Mouse (Mus musculus) adrenal gland (tissue): Measurements from ENCODE around the gene Rom1.

Source experiments
- intact Hi-C: fragments of 180-260 bp; cut with DNase I; formaldehyde crosslinking; loops from one replicate; pipeline ENCODE4 v1.15.1; 2025
- microRNA-seq, 2 experiments: library from miRNA; unstranded; fragments of <30 nt; microRNA quantifications; one replicate each; pipeline ENCODE4; 2019

The Rom1 gene

DNA sequence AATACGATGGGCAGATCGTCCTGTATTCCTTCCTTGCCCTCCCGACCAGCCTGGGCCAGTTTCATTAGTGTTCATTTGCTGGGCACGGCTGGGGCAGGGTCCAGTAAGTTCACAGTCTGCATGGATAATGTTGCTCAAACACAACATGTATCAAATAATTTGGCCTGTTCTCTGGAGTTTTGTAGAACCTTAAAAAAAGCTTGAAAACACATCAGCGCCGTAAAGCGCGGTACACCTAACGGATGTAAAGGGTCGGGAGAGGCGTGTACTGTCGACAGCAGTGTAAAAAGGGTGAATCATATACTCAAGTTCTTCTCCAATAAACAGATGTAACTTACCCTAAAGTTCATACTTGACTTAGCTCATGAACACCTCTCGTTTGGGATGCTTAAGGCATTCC, 30.6 kb downstream of the Rom1 start:
- intact Hi-C loops = loop anchor here (5.0 kb wide), 1 partner anchor 39 kb away; no protein-coding TSS in a partner anchor

DNA sequence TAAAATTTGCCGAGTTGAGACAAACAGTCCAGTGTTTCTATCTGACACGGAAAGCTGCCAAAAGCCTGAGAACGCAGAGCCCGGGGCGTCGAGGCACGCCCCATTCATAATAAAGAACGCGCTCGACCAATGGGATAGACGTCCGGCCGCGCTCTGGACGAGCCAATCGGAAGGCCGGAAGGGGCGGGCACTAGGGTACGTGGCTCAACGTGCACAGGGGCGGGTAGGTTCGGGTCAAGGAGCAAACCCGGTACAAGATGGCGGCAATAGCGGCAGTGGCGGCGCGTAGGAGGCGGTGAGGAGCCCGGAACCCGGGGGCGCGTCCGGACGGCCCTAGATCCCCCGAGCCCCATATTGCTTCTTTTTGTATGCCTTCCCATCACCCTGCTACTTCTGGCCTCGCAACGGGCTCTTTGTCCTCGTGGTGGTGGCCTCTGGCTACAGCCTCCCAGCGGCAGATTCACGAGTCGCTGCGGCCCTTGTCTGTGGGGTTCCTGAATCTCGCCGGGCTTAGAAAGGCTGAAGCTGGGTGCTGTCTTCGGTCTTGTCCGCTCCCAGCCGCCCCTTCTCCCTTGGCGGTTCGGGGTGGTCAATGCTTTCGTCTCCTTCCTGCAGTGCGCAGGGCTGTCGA, 31.2 kb downstream of the Rom1 start, which contains the start of gene Ganab:
Gene Ganab, plus strand, starts transcription at position 207 of the 631 bp plus-strand sequence.
- intact Hi-C loops = loop anchor here (5.0 kb wide), 1 partner anchor 39 kb away; no protein-coding TSS in a partner anchor

DNA sequence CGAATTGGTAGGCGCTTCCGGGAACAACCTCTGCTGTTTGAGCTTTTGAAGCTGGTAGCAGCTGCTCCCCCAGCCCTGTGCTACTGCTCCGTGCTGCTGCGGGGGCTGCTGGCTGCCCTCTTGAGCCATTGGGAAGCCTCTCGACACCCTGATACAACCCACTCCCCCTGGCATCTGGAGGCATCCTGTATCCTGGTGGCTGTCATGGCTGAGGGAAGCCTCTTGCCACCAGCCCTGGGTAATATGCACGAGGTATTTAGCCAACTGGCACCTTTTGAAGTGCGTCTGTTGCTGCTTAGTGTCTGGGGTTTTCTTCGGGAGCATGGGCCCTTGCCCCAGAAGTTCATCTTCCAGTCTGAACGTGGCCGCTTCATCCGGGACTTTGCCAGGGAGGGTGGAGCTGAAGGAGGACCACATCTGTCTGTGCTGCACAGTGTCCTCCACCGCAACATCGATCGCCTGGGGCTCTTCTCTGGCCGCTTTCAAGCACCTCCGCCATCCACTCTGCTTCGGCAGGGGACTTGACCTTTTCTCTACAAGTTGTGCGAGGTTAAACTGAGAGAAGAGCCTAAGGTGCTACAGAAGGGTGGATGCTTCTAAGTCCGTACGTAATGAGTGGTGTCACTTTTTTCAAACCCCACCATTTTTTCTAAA, 31.8 kb downstream of the Rom1 start:
- intact Hi-C loops = loop anchor here (5.0 kb wide), 1 partner anchor 40 kb away; no protein-coding TSS in a partner anchor

DNA sequence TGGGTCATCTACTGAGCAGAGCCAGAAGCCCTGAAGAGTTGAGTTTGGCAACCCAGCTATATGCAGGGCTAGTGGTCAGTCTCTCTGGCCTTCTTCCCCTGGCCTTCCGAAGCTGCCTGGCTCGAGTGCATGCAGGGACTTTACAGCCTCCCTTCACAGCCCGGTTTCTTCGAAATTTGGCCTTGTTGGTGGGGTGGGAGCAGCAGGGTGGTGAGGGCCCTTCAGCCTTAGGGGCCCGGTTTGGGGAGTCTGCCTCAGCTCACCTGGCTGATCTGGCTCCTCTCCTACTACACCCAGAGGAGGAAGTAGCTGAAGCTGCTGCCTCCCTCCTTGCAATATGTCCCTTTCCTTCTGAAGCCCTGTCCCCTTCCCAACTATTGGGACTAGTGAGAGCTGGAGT, 32.9 kb downstream of the Rom1 start:
- intact Hi-C loops = loop anchor here (5.0 kb wide), 1 partner anchor 41 kb away; no protein-coding TSS in a partner anchor

DNA sequence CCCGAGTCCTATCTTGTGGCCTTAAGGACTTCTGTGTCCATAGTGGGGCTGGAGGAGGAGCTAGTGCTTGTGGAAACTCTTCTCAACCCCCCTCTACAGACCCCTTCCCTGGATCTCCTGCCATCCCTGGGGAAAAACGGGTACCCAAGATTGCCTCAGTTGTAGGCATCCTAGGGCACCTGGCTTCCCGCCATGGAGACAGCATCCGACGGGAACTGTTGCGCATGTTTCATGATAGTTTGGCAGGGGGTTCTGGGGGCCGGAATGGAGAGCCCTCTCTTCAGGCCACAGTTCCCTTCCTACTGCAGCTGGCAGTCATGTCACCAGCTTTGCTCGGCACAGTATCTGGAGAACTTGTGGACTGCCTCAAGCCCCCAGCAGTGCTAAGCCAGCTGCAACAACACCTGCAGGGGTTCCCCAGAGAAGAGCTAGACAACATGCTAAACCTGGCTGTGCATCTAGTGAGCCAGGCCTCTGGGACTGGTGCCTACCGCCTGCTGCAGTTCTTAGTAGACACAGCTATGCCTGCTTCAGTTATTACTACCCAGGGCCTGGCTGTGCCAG, 33.7 kb downstream of the Rom1 start:
- intact Hi-C loops = loop anchor here (5.0 kb wide), 1 partner anchor 42 kb away; no protein-coding TSS in a partner anchor

DNA sequence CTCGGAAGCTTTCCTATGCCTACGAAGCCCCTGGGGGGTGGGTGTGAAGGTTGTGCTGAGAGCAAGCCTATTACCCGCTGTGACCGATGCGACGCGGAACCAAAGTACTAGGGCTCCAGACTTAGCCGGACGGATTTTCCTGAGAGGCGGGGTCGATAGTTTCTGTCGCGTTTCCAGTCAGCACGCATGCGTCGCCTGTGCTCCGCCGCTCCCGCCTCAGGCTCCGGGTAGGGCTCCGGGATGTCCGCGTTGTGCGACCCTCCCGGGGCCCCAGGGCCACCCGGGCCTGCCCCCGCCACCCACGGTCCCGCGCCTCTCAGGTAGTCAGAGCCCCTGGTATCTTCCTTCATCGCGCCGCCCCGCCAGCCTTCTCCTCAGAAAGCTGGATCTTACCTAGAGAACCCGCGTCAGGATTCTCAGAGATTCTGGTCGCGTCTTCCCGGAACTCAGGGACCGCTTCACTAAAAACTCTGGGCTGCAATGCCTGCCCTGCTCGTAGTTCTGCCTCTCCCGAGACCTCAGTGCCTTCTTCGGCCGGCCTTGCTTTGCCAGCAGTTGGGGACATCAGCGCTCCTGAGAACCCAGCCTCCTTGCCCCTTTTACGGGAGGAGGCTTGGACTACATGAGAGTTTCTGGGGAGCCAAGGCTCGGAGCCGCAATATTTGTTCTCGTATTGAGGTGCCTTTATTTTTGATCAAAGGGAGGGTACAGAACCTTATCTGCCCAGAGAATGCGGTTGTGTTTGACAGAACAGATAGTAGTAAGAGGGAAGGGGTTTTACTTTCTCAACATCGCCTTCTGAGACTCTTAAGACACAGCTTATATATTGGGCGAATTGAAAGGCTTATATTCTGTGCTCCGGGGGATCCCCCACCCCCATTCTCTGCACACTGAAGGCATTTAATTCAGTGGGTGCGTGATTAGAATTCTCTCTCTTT, 36.1 kb downstream of the Rom1 start, which contains the start of gene Ints5:
Gene Ints5, plus strand, starts transcription at position 177 of the 938 bp plus-strand sequence.
- intact Hi-C loops = no loop called here

DNA sequence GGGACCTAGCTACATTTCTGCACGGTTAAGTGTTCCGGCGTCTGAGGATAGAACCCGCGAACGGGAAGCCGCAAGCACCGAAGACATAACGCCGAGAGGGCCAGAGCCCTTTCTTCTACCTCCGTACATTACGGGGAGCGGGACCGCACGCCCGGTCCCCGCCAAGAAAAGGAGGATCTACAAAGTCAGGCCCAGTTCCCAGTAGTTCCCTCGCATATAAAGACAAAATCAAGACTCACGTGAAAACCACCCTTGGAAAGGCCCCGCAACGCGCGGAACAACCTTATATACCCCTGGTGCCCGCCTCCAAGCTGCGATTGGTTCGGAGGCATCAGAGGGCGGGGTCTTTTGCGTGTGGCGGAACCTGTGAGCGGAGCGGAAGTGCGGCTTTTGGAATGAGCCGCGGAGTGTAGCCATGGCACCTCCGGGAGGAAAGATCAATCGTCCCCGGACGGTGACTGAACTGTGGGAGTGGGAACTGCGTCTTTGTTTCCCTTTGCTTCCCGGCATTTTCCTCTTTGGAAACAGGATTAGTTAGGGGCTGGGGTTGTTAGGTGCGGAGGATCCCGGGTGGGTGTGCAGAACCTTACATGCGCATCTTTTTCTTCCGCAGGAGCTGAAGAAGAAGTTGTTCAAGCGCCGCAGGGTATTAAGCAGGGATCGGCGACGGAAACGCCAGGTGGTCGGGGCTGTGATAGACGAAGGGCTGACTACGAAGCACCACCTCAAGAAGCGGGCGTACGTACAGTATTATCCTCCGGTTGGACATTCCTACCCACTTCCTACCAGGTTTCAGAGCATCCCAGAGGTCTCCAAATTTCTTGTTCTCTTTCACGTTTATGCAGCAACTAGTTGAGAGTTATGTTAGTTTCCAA, 40.4 kb downstream of the Rom1 start, which contains the start of the genes 1810009A15Rik and Gm49416:
Gene 1810009A15Rik, plus strand, starts transcription at position 343 of the 875 bp plus-strand sequence.
Gene Gm49416, plus strand, starts transcription at position 416 of the 875 bp plus-strand sequence.
- intact Hi-C loops = no loop called here

DNA sequence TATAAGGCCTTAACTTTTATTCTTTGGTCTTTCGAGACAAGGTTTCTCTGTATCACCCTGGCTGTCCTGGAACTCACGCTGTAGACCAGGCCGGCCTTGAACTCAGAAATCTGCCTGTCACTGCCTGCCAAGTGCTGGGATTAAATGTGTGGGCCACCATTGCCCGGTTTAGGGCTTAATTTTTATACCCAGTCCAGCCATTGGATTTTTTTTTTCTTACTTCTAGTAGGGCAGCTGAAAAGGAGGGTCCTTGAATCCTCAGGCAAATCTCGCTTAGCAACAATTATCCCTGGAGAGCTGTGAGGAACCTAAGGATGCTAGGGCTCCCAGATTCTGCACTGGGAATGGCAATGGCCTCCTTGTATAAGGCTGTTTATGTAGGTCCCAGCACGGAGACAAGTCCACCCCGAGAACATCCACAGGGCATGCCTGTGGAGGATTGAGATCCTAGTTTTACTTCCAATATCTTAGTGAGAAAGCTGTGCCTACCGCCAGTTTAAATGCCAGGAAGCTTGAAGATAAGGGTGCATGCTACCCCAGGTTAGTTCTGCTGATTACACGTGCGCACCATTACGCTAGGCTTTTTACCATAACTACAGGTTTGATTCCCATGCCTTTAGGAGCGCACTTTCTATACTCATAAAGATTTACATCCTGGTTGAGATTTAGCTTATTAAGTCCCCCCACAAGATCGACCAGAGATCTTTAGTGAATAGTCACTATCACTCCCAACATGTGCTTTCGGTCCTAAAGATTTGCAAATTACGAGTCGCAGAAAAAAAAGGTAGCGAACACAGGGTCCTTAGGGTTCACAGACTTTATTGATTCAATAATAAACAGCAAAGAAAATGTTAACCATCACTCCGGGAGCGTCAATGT, 41.3 kb downstream of the Rom1 start:
- intact Hi-C loops = no loop called here

DNA sequence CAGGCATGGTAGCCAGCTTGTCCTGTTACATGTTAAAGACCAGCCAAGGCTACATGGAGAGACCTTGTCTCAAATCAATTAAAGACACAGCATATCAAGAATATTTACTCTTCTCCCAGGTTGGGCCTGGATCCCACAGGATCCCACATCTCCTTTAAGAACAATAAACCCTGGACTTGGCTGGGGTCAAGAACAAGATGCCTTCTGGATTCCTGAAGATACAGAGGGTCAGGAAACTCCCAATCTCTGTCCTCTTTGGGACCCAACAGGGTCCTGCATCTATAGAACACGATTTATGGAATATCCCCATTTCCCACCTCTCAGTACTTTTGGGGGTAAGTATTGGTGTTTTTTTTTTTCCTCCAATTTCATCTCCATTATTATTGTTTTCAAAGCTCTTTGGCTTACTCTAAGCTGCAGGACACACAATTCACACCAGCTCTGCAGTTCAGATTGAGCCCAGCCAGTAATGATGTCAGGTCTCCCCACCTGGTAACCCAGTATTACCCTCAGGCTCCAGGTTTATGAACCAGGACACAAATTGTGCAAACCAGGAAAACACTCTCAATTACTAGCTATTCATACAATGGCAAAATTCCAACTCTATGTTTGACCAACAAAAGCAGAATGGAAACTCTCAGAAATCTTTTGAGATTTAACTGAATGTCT, 42.1 kb downstream of the Rom1 start:
- intact Hi-C loops = no loop called here

DNA sequence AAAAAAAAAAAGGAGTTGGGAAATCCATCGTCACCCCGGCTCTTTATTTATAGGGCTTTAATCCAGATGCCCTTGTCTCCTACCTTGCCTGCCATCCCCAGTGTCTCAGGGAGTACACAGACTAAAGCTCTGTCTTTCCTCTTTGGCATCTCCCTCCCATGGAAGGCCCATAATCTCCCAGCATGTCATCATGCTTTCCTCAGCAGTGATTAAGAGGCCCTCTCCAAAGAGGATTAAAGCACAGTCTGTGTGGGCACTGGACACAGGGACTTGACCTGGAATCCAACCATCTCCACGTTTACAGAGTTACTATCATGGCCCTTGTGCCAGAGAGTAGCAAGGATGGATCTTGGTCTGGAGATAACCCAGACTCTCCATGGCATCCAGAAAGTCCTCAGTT, 45.5 kb downstream of the Rom1 start, which contains the start of the genes Lbhd1 and Gm49403:
Gene Lbhd1, plus strand, starts transcription at position 117 of the 400 bp plus-strand sequence.
Gene Gm49403, plus strand, starts transcription at position 315 of the 400 bp plus-strand sequence.
- intact Hi-C loops = no loop called here

DNA sequence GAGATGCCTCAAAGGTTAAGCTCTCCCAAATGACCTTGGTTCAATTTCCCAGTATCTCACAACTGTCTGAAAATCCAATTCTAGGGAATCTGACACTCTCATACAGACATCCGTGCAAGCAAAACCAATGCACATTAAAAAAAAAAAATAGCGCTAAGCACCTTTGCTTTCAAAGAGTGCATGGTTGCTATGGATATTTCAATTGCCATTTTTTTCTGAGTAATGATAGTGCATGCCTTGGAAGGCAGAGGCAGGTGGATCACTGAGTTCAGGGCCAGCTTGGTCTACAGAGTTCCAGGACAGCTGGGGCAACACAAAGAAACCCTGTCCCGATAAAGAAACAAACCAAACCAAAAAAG, 48.1 kb downstream of the Rom1 start:
- intact Hi-C loops = no loop called here

DNA sequence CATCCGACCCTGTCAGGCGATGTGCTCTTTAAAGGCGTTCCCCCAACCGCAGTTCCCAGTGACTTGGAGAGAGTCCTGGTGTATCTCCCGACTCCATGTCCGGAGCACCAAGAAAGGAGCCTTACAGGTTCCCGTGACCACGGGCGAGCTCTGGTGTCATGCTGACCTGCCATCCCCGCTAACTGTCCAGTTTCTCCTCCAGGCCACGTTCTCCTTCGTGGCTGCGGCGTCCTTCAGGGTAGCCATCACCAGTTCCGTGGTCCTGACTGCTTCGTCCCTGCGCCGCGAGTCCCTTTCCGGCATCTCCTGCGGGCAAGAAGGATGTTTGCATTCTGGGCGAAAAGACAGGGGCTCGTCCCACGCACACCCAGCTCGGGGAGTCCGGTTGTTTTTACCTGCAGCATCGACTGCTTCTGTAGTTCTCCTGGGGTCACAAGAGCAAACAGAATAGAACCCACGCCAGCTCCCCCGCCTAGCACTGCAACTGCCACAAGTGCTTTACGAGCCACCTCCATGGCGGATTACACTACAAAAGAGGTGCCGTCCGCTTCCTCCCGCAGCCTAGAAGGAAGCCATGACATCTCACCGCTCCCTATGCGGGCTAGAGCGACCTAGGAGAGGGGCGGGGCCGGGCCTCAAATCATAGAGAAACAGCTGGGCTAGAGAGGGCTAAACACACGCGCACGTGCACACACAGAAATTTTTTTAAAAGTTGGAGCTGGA, 48.7 kb downstream of the Rom1 start, which contains the start of gene Uqcc3:
Gene Uqcc3, minus strand, starts transcription at position 613 of the 723 bp plus-strand sequence.
- intact Hi-C loops = no loop called here

Small RNA genes within 50 kb of the gene (microRNA-seq; reads per million reads assigned to microRNA genes)
- gene Mir5136 = 0.11 to 0.86 reads per million in 2 experiments
